Mouse (Mus musculus): ENCODE measurements around the gene Wipi1. TPM values are rescaled to one million over a fixed set of nuclear protein-coding genes. Genes with fewer than 3 reads are reported as not detected.
A peak's percentile ranks its signal among the peaks of the same experiment; 100 is the strongest.

Wipi1 gene
- polyA plus RNA-seq, 1 experiment from 2014 or later: 12.3 TPM

DNA sequence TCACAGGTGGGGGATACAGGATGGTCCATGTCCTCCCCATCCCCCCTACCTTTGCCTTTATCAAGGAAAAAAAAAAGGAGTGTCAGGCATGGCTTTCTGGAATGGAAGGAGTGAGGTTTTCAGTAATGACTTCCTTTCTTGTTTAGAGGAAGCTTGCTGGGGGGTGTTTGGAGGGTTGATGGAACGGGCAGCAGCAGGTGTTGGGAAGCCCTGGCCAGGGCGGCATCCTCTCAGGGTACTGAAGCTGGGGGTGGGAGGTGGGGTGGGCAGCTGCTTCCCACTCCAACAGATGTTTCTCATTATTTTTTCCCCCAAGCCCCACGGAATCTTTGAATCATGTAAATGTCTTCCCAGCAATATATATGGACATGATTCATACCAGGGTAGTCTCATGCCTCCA lies 50.3 kb downstream of the Wipi1 start:
- no peaks in the 10 kb centered on the region for H3K4me1 ChIP-seq (replicated peaks; ENCODE audit: control insufficient read depth, insufficient read depth, low read length)
- no peak overlapping the region for H3K4me2 ChIP-seq (replicated peaks; ENCODE audit: low read depth, low read length)
- no peak overlapping the region for H3K9ac ChIP-seq (ENCODE audit: low read depth, low read length)
- no peak overlapping the region for H3K4me3 ChIP-seq (ENCODE audit: low read depth, low read length)
- H3K27me3 ChIP-seq (ENCODE audit: control insufficient read depth, insufficient read depth, low read length): no peaks in the 10 kb centered on the region
- H3K36me3 ChIP-seq (ENCODE audit: control insufficient read depth, insufficient read depth, low read length): no peaks in the 10 kb centered on the region
- WGBS: 64% methylated on average over 3 of the region's 3 CpGs
- DNase-seq (ENCODE audit: low spot score): no peak
- ATAC-seq (ENCODE audit: low FRiP score): no peak
- no peaks in the 10 kb centered on the region for H3K9me3 ChIP-seq (ENCODE audit: control insufficient read depth, low read length)
- no peak overlapping the region for H3K27ac ChIP-seq (ENCODE audit: low read depth, low read length)

DNA sequence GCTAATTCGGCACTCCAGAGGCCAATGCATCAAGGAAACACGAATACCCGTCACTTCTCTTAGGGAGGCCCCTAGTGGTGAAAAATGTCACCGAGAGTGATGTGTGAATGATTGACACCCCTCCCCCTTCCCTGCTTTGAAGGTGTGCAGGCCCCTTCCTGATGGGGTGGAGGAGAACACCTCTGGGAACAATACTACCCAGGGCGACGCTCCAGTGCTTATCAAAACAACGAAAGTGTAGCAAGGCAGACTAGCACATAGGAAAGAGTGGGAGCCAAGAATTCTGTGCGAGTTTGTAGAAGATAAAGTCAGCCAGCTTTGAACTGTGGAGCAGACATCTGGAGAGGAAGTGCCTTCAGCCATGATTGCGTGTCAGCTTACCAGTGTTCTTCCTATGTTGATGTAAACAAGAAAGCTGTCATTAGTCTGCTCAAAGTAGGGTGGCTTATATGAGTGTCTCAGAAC lies 50.9 kb downstream of the Wipi1 start:
- H3K27ac ChIP-seq (ENCODE audit: low read depth, low read length): no peak overlapping the region
- no peak overlapping the region for H3K9ac ChIP-seq (ENCODE audit: low read depth, low read length)
- no peak for ATAC-seq (ENCODE audit: low FRiP score)
- no peaks in the 10 kb centered on the region for H3K36me3 ChIP-seq (ENCODE audit: control insufficient read depth, insufficient read depth, low read length)
- no peaks in the 10 kb centered on the region for H3K9me3 ChIP-seq (ENCODE audit: control insufficient read depth, low read length)
- H3K27me3 ChIP-seq (ENCODE audit: control insufficient read depth, insufficient read depth, low read length): no peaks in the 10 kb centered on the region
- peak; percentile 26 for DNase-seq (ENCODE audit: low spot score)
- WGBS: 31% methylated on average over 9 of the region's 9 CpGs
- no peaks in the 10 kb centered on the region for H3K4me1 ChIP-seq (replicated peaks; ENCODE audit: control insufficient read depth, insufficient read depth, low read length)
- no peak overlapping the region for H3K4me2 ChIP-seq (replicated peaks; ENCODE audit: low read depth, low read length)
- H3K4me3 ChIP-seq (ENCODE audit: low read depth, low read length): no peak overlapping the region

GRCm38 (mm10) chr11:109559241-109559640 lies 52.5 kb downstream of the Wipi1 start:
- WGBS: 92% methylated on average over 12 of the region's 12 CpGs

DNA sequence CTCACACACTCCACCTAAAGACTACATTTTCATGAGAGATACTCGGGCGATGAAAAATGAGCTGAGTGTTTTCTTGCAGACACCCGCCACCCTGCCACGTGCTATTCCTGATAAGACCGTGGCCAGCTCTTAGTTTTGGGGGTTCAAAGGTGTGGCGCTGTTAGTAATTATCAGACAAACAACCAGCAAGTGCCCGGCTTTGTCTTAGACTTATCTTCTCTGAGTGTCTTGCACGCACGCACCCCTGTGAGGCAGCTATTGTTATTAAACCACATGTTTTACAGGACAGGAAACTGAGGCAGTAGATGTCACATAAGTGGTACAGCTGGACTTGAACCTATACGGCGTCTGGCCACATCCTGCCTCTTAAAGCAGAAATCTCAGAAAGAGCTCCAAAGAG lies 54.3 kb downstream of the Wipi1 start:
- H3K27ac ChIP-seq (ENCODE audit: low read depth, low read length): no peak overlapping the region
- DNase-seq (ENCODE audit: low spot score): no peak
- H3K4me2 ChIP-seq (replicated peaks; ENCODE audit: low read depth, low read length): no peak overlapping the region
- H3K27me3 ChIP-seq (ENCODE audit: control insufficient read depth, insufficient read depth, low read length): no peaks in the 10 kb centered on the region
- 88% methylated on average over 11 of the region's 11 CpGs for WGBS
- H3K4me1 ChIP-seq (replicated peaks; ENCODE audit: control insufficient read depth, insufficient read depth, low read length): no peaks in the 10 kb centered on the region
- no peak for ATAC-seq (ENCODE audit: low FRiP score)
- no peak overlapping the region for H3K9ac ChIP-seq (ENCODE audit: low read depth, low read length)
- no peak overlapping the region for H3K4me3 ChIP-seq (ENCODE audit: low read depth, low read length)
- no peaks in the 10 kb centered on the region for H3K36me3 ChIP-seq (ENCODE audit: control insufficient read depth, insufficient read depth, low read length)
- H3K9me3 ChIP-seq (ENCODE audit: control insufficient read depth, low read length): no peaks in the 10 kb centered on the region

More at GRCm38 (mm10) chr11:109559241-109559640, 52.5 kb downstream of the Wipi1 start:
- H3K36me3 ChIP-seq (ENCODE audit: control insufficient read depth, insufficient read depth, low read length): no peaks in the 10 kb centered on the region
- no peaks in the 10 kb centered on the region for H3K9me3 ChIP-seq (ENCODE audit: control insufficient read depth, low read length)
- no peak for ATAC-seq (ENCODE audit: low FRiP score)
- no peaks in the 10 kb centered on the region for H3K4me1 ChIP-seq (replicated peaks; ENCODE audit: control insufficient read depth, insufficient read depth, low read length)
- H3K27ac ChIP-seq (ENCODE audit: low read depth, low read length): no peak overlapping the region
- no peak overlapping the region for H3K4me3 ChIP-seq (ENCODE audit: low read depth, low read length)
- H3K27me3 ChIP-seq (ENCODE audit: control insufficient read depth, insufficient read depth, low read length): no peaks in the 10 kb centered on the region
- no peak for DNase-seq (ENCODE audit: low spot score)
- no peak overlapping the region for H3K4me2 ChIP-seq (replicated peaks; ENCODE audit: low read depth, low read length)
- no peak overlapping the region for H3K9ac ChIP-seq (ENCODE audit: low read depth, low read length)

GRCm38 (mm10) chr11:109556130-109556529 lies 55.6 kb downstream of the Wipi1 start:
- Histone ChIP-seq H3K9ac (ENCODE audit: low read depth, low read length) (no peak overlapping the region), H3K36me3 (ENCODE audit: control insufficient read depth, insufficient read depth, low read length) (no peaks in the 10 kb centered on the region), H3K9me3 (ENCODE audit: control insufficient read depth, low read length) (no peaks in the 10 kb centered on the region), H3K4me1 (replicated peaks; ENCODE audit: control insufficient read depth, insufficient read depth, low read length) (no peaks in the 10 kb centered on the region), H3K4me3 (ENCODE audit: low read depth, low read length) (no peak overlapping the region), H3K27me3 (ENCODE audit: control insufficient read depth, insufficient read depth, low read length) (no peaks in the 10 kb centered on the region), H3K4me2 (replicated peaks; ENCODE audit: low read depth, low read length) (no peak overlapping the region), H3K27ac (ENCODE audit: low read depth, low read length) (no peak overlapping the region)
- ATAC-seq (ENCODE audit: low FRiP score) (no peak), DNase-seq (ENCODE audit: low spot score) (no peak)
- WGBS: 88% methylated on average over 6 of the region's 6 CpGs

GRCm38 (mm10) chr11:109554443-109554842 lies 57.3 kb downstream of the Wipi1 start:
- no peak for ATAC-seq (ENCODE audit: low FRiP score)
- no peak for DNase-seq (ENCODE audit: low spot score)
- Histone ChIP-seq H3K4me2 (replicated peaks; ENCODE audit: low read depth, low read length) (no peak overlapping the region), H3K27ac (ENCODE audit: low read depth, low read length) (no peak overlapping the region), H3K9me3 (ENCODE audit: control insufficient read depth, low read length) (no peaks in the 10 kb centered on the region), H3K36me3 (ENCODE audit: control insufficient read depth, insufficient read depth, low read length) (no peaks in the 10 kb centered on the region), H3K4me3 (ENCODE audit: low read depth, low read length) (no peak overlapping the region), H3K4me1 (replicated peaks; ENCODE audit: control insufficient read depth, insufficient read depth, low read length) (no peaks in the 10 kb centered on the region), H3K27me3 (ENCODE audit: control insufficient read depth, insufficient read depth, low read length) (no peaks in the 10 kb centered on the region), H3K9ac (ENCODE audit: low read depth, low read length) (no peak overlapping the region)
- WGBS: 41% methylated on average over 3 of the region's 3 CpGs

- ATAC-seq (ENCODE audit: low FRiP score) (no peak), DNase-seq (ENCODE audit: low spot score) (no peak)
- WGBS: 80% methylated on average over 4 of the region's 4 CpGs
- H3K9ac ChIP-seq (ENCODE audit: low read depth, low read length): no peak overlapping the region
- H3K4me3 ChIP-seq (ENCODE audit: low read depth, low read length): no peak overlapping the region
- no peaks in the 10 kb centered on the region for H3K36me3 ChIP-seq (ENCODE audit: control insufficient read depth, insufficient read depth, low read length)
- no peaks in the 10 kb centered on the region for H3K9me3 ChIP-seq (ENCODE audit: control insufficient read depth, low read length)
- H3K4me1 ChIP-seq (replicated peaks; ENCODE audit: control insufficient read depth, insufficient read depth, low read length): no peaks in the 10 kb centered on the region
- H3K4me2 ChIP-seq (replicated peaks; ENCODE audit: low read depth, low read length): no peak overlapping the region
- no peaks in the 10 kb centered on the region for H3K27me3 ChIP-seq (ENCODE audit: control insufficient read depth, insufficient read depth, low read length)
- H3K27ac ChIP-seq (ENCODE audit: low read depth, low read length): no peak overlapping the region
These were observed 57.8 kb downstream of the Wipi1 start for GRCm38 (mm10) chr11:109553921-109554320.

DNA sequence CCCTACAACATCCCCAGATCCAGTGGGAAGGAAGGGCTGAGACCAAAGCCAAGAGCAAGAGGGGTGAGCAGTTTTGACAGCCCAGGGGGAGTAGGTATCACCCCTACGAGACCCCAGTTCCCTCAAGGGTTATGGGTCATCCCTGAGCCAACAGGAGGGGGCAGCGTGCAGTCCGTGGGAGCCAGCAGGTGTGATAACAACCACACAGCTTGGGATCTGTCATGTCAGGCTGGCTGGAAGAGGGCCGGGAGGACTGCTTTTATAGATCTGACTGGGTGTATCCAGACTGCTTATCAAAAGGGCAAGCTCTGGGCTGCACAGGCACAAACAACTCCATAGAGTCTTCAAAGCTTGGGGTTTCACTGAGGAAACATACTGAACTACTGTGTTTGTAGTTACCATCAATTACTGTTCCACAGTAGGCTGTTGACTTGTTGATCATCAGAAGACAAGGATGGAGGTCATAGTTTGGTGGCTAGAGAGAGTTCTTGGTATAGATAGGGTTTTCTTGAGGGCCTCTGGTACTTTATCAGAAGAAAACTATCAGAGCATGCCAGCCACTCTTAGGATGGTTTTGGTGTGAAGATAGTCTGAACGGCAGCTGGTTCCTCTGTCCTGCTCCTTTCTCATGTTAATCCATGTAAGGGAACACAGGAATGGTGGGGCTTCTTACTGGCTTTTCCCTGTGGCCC lies 62.0 kb downstream of the Wipi1 start:
- Histone ChIP-seq H3K27ac (ENCODE audit: low read depth, low read length) (no peak overlapping the region), H3K27me3 (ENCODE audit: control insufficient read depth, insufficient read depth, low read length) (no peaks in the 10 kb centered on the region), H3K4me2 (replicated peaks; ENCODE audit: low read depth, low read length) (no peak overlapping the region), H3K9me3 (ENCODE audit: control insufficient read depth, low read length) (no peaks in the 10 kb centered on the region), H3K4me3 (ENCODE audit: low read depth, low read length) (no peak overlapping the region), H3K36me3 (ENCODE audit: control insufficient read depth, insufficient read depth, low read length) (no peaks in the 10 kb centered on the region), H3K9ac (ENCODE audit: low read depth, low read length) (no peak overlapping the region), H3K4me1 (replicated peaks; ENCODE audit: control insufficient read depth, insufficient read depth, low read length) (no peaks in the 10 kb centered on the region)
- WGBS: 81% methylated on average over 5 of the region's 5 CpGs
- DNase-seq (ENCODE audit: low spot score): no peak
- ATAC-seq (ENCODE audit: low FRiP score): no peak

DNA sequence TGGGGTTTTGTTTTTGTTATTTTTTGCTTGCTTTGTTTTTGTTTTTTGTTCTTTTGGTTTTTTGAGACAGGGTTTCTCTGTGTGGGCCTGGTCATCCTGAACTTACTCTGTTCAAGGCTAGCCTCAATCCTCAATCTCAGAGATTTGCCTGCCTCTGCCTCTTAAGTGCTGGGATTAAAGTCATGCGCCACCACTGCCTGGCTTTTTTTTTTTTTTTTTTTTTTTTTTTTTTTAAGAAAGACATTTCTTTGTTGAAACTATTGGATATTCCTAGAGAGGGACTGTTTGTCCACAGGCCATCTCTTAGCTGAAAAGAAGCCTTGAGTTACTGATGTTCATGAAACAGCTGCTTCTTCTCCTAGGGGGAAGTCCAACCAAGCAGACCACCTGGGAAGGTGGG lies 64.1 kb downstream of the Wipi1 start:
- H3K9me3 ChIP-seq (ENCODE audit: control insufficient read depth, low read length): no peaks in the 10 kb centered on the region
- WGBS: 100% methylated on average over 1 of the region's 1 CpGs

More for the DNA sequence above, 64.1 kb downstream of the Wipi1 start:
- Histone ChIP-seq H3K9ac (ENCODE audit: low read depth, low read length) (no peak overlapping the region), H3K27me3 (ENCODE audit: control insufficient read depth, insufficient read depth, low read length) (no peaks in the 10 kb centered on the region), H3K4me3 (ENCODE audit: low read depth, low read length) (no peak overlapping the region), H3K27ac (ENCODE audit: low read depth, low read length) (no peak overlapping the region), H3K4me1 (replicated peaks; ENCODE audit: control insufficient read depth, insufficient read depth, low read length) (no peaks in the 10 kb centered on the region), H3K36me3 (ENCODE audit: control insufficient read depth, insufficient read depth, low read length) (no peaks in the 10 kb centered on the region), H3K4me2 (replicated peaks; ENCODE audit: low read depth, low read length) (no peak overlapping the region)
- DNase-seq (ENCODE audit: low spot score) (no peak), ATAC-seq (ENCODE audit: low FRiP score) (no peak)
